Mouse (Mus musculus) bone marrow, adult 2 months (tissue): Measurements from ENCODE around the gene Cdk18.
A peak's percentile ranks its signal among the peaks of the same experiment; 100 is the strongest.

Source experiments
- CTCF ChIP-seq: fragments of 200-500 bp; IDR thresholded peaks from 2 replicates; pipeline ENCODE4 v1.5.1; 2011; ENCODE audit warnings: low read length, control low read depth; ENCODE audit not compliant: control insufficient read depth, insufficient read depth
- POLR2A ChIP-seq: fragments of 200-500 bp; IDR thresholded peaks from 2 replicates; pipeline ENCODE4 v1.6.1; 2011; ENCODE audit warnings: low read depth, mild to moderate bottlenecking, control low read depth, low read length, borderline replicate concordance; ENCODE audit not compliant: control insufficient read depth

DNA sequence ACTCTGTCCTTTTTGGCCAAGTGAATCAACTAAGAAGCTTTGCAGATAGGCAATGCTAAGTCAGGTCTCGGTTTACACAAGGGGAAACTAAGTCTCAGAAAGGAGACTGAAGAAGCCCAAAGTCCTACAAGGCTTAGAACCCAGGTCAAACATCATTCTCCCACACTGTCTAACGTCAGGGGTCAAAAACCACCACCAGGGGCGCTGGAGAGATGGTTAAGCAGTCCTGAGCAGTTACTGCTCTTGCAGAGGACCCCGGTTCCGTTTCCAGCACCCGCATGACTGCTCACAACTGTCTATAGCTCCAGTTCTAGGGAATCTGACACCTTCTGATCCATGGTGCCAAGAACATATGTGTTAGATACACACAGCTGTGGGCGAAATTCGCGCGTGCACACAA lies 687 bp upstream of the Cdk18 start:
- peak; percentile 51 for TF ChIP-seq CTCF
- no peak for TF ChIP-seq POLR2A
